In the genomic region with DNA sequence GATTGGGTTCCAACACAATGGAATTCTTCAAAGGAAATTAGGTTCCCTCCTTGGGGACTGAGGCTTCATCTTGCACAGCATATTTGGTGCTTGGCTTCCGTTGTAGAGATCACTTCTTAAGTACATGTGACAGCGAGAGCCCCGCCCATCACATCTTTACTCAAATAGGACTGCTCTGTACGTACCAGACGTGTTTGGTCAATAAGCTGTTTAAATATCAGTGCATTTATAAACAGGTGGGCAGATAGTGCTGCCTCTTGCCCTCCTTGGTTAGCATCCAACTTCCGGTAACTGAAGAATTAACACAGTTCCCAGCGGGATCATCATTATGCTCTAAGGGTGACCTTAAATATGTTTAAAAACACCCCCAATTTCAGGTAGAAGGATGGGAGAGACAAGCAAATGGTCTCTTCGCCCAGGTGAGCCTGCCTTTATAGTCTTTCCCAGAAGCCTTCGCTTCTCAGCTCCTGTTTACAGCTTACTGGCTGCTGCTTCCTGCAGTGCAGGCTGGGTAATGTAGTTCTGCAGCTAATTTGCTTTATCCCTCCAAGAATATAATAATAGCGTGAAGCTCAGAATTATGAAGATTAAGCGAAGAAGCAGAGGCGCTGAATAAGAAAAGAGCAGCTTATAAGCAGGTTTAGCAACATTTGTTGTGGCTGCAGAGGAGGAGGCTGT, we compare ENCODE assay signal across 9 mouse cellular contexts.
A peak's percentile ranks its signal among the peaks of the same experiment; 100 is the strongest.
DNase-seq lines count a peak whose midpoint lies in the region; ATAC-seq and TF ChIP-seq lines count a peak whose summit lies in the region.
"Had no signal": no experiment of that assay in that cellular context is flagged by ENCODE, and none has a peak within 500 bp of the region (broad histone marks: within the 10 kb centered on the region; RNA-seq: fewer than 3 reads in every experiment).

No protein-coding gene starts in this region.

- H3K4me3 ChIP-seq in kidney, adult 2 months (ENCODE audit: insufficient read depth, low read depth, low read length): no peak overlapping the region
- H3K4me3 ChIP-seq in myocyte: no peak overlapping the region

- TF ChIP-seq CTCF in kidney, adult 2 months (conservative IDR thresholded peaks at IDR 0.05; ENCODE audit: insufficient read depth, insufficient read length, low read depth, low read length): no peak

- H3K4me1 ChIP-seq in kidney, adult 2 months (ENCODE audit: control insufficient read depth, insufficient read depth, low read length): no peaks in the 10 kb centered on the region

- ATAC-seq in granulocyte monocyte progenitor cell, adult 5-6 weeks (replicated peaks; ENCODE audit: poor library complexity, severe bottlenecking): no peak

- no peak overlapping the region for H3ac ChIP-seq in myocyte (ENCODE audit: control insufficient read depth, insufficient read length)

- 78% methylated on average over 12 of the region's 12 CpGs for WGBS in kidney, adult 2 months

- H3K79me2 ChIP-seq in myocyte (ENCODE audit: control insufficient read depth, insufficient read depth): no peaks in the 10 kb centered on the region

- no peaks in the 10 kb centered on the region for H3K36me3 ChIP-seq in kidney, adult 2 months (ENCODE audit: control insufficient read depth, insufficient read depth, low read length)
- H3K36me3 ChIP-seq in myocyte (ENCODE audit: control insufficient read depth, insufficient read depth): no peaks in the 10 kb centered on the region
- H3K36me3 ChIP-seq: G1E had no signal

- H3K27me3 ChIP-seq in kidney, adult 2 months (replicated peaks; ENCODE audit: control insufficient read depth, insufficient read depth, low read length): no peaks in the 10 kb centered on the region
- no peaks in the 10 kb centered on the region for H3K27me3 ChIP-seq in myocyte (ENCODE audit: control insufficient read depth, insufficient read depth, insufficient read length)

- no peak for TF ChIP-seq POLR2A in kidney, adult 2 months (IDR thresholded peaks at IDR 0.05; ENCODE audit: low read depth, low read length)
- TF ChIP-seq POLR2A in myocyte (IDR thresholded peaks at IDR 0.05; ENCODE audit: insufficient read length, low read depth): no peak

- H3K4me2 ChIP-seq in myocyte (ENCODE audit: low read depth): peak overlapping the region; percentile 1

- H3K27ac ChIP-seq in kidney, adult 2 months (ENCODE audit: insufficient read depth, low read depth, low read length): no peak overlapping the region

- DNase-seq in kidney, adult 2 months: peak; percentile 51
- no peak for DNase-seq in kidney, postnatal 10 days
- peak; percentile 40 for DNase-seq in cerebellum, adult 11 months
- DNase-seq in frontal cortex, postnatal 10 days (ENCODE audit: low spot score in 2 of 2): peak; percentile 34 to 48
- DNase-seq in layer of hippocampus, postnatal 10 days (ENCODE audit: low spot score in 2 of 2): peak; percentile 33 to 49
- no peak for DNase-seq in adrenal gland, postnatal 4 days (ENCODE audit: low spot score in 2 of 2)

TF ChIP-seq in myocyte, 11 proteins besides CTCF, POLR2A, EP300 and RAD21:
- no peak for TF ChIP-seq SRF (IDR thresholded peaks at IDR 0.05; ENCODE audit: control insufficient read depth, insufficient read length, low read depth)
- TF ChIP-seq POLR2AphosphoS2 (IDR thresholded peaks at IDR 0.05; ENCODE audit: insufficient read length, low read depth): no peak
- TF ChIP-seq TCF12 (IDR thresholded peaks at IDR 0.05; ENCODE audit: insufficient read depth, poor library complexity, severe bottlenecking): no peak
- no peak for TF ChIP-seq E2F4 (IDR thresholded peaks at IDR 0.05; ENCODE audit: insufficient read depth)
- no peak for TF ChIP-seq MAX (IDR thresholded peaks at IDR 0.05; ENCODE audit: low read depth)
- no peak for TF ChIP-seq MYOD1 (IDR thresholded peaks at IDR 0.05; ENCODE audit: control insufficient read depth in 1 of 3, insufficient read length in 2 of 3, low read depth in 2 of 3)
- no peak for TF ChIP-seq TCF3 (IDR thresholded peaks at IDR 0.05; ENCODE audit: insufficient read length, low read depth)
- no peak for TF ChIP-seq USF1 (IDR thresholded peaks at IDR 0.05; ENCODE audit: low read depth)
- no peak for TF ChIP-seq REST (IDR thresholded peaks at IDR 0.05; ENCODE audit: insufficient read depth, insufficient read length)
- no peak for TF ChIP-seq MYOG (IDR thresholded peaks at IDR 0.05; ENCODE audit: control insufficient read depth in 1 of 3, insufficient read depth in 1 of 3, insufficient read length in 2 of 3, low read depth in 2 of 3)
- TF ChIP-seq CEBPB (IDR thresholded peaks at IDR 0.05; ENCODE audit: insufficient read depth, poor library complexity, severe bottlenecking): no peak
TF ChIP-seq in myocyte: peak in this region for 0.

Comparison
In these comparisons a context has a peak if more than half of its experiments do, and no peak if none do; other contexts are left out.
1. DNase-seq: peak in kidney, adult 2 months (single experiment), cerebellum, adult 11 months (single experiment), frontal cortex, postnatal 10 days (2 of 2) and layer of hippocampus, postnatal 10 days (2 of 2); none in kidney, postnatal 10 days (single experiment) and adrenal gland, postnatal 4 days (0 of 2).